Mouse (Mus musculus): Measurements from ENCODE around the gene Tyrobp. TPM values are rescaled to one million over a fixed set of nuclear protein-coding genes. Genes with fewer than 3 reads are reported as not detected.
A peak's percentile ranks its signal among the peaks of the same experiment; 100 is the strongest.

The Tyrobp gene
- polyA plus RNA-seq (2015; fragmentation: Nextera tagmentation; extraction: Ambion mirVana): 53.5 and 63.9 TPM in 2 replicates

DNA sequence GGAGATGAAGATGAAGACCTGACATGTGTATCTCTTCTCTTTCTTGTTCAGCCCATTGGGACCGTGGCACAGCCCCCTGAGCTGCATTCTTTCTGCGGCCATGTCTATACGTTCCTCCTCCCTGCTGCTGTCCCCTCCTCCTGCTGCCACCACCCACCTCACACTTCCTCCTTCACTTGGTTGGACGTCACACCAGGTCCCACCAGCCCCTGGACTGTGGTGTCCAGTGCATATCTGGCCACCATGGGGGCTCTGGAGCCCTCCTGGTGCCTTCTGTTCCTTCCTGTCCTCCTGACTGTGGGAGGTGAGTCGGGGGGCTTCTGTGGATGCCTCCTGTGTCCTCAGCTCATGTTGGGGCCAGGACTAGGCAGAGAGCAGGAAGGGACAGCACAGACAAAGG, at the start of gene Tyrobp:
Tyrobp (plus strand) TSS at position 165 of the 400 bp plus-strand sequence.
- Histone ChIP-seq H3K9me3 (ENCODE audit: control insufficient read depth, low read length) (no peaks in the 10 kb centered on the region), H3K4me1 (replicated peaks; ENCODE audit: control insufficient read depth, insufficient read depth, low read length) (no peaks in the 10 kb centered on the region)
- ATAC-seq (ENCODE audit: low read depth): no peak

GRCm38 (mm10) chr7:30367466-30367865, 46.1 kb upstream of the Tyrobp start:
- Histone ChIP-seq H3K27ac (ENCODE audit: low read length) (no peak overlapping the region), H3K36me3 (ENCODE audit: control insufficient read depth, insufficient read depth, low read length) (no peaks in the 10 kb centered on the region), H3K4me2 (ENCODE audit: low read depth, low read length) (no peak overlapping the region), H3K27me3 (ENCODE audit: control insufficient read depth, insufficient read depth, low read depth, low read length) (no peaks in the 10 kb centered on the region), H3K9ac (ENCODE audit: low read length) (no peak overlapping the region), H3K4me3 (ENCODE audit: low read length) (no peak overlapping the region), H3K4me1 (replicated peaks; ENCODE audit: control insufficient read depth, insufficient read depth, low read length) (peaks cover 3% of the 10 kb centered on the region; the same call in 1 of the 2 replicates), H3K9me3 (ENCODE audit: control insufficient read depth, low read length) (no peaks in the 10 kb centered on the region)
- 53% methylated on average over 2 of the region's 2 CpGs for WGBS
- ATAC-seq (ENCODE audit: low read depth): no peak

More for the DNA sequence above, at the start of gene Tyrobp:
- H3K36me3 ChIP-seq (ENCODE audit: control insufficient read depth, insufficient read depth, low read length): no peaks in the 10 kb centered on the region
- H3K4me2 ChIP-seq (ENCODE audit: low read depth, low read length): no peak within 1 kb of the TSS
- H3K9ac ChIP-seq (ENCODE audit: low read length): no peak within 1 kb of the TSS
- no peak within 1 kb of the TSS for H3K4me3 ChIP-seq (ENCODE audit: low read length)
- H3K27ac ChIP-seq (ENCODE audit: low read length): no peak within 1 kb of the TSS
- 44% methylated on average over 5 of the region's 5 CpGs for WGBS
- no peaks in the 10 kb centered on the region for H3K27me3 ChIP-seq (ENCODE audit: control insufficient read depth, insufficient read depth, low read depth, low read length)

DNA sequence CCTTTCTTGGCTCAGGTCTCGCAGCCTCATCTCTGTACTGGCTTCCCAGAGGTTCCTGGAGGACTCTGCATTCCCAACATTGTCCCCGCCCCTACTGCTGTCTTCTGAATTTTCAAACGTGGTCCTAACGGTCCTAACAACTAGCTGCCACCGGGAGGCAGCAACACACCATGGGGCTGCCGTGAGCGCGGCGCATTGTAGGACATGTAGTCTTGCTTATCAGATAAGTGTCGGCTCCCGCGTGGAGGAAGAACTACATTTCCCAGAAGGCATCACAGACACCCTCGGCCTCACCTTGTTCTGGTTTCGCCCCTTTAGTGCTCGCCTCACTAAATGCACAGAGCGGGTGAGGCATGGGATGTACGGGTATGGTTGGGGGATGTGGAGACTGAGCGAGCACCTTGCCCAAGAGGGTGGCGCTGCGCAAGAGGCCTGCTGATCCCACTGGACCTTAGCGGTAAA, 40.0 kb upstream of the Tyrobp start:
- H3K27ac ChIP-seq (ENCODE audit: low read length): no peak overlapping the region
- peak overlapping the region; percentile 60 for H3K9ac ChIP-seq (ENCODE audit: low read length)
- ATAC-seq (ENCODE audit: low read depth): peak; percentile 99
- H3K4me3 ChIP-seq (ENCODE audit: low read length): peak overlapping the region; percentile 52
- H3K9me3 ChIP-seq (ENCODE audit: control insufficient read depth, low read length): no peaks in the 10 kb centered on the region
- peak overlapping the region; percentile 61 for H3K4me2 ChIP-seq (ENCODE audit: low read depth, low read length)
- H3K27me3 ChIP-seq (ENCODE audit: control insufficient read depth, insufficient read depth, low read depth, low read length): no peaks in the 10 kb centered on the region
- H3K4me1 ChIP-seq (replicated peaks; ENCODE audit: control insufficient read depth, insufficient read depth, low read length): no peaks in the 10 kb centered on the region
- no peaks in the 10 kb centered on the region for H3K36me3 ChIP-seq (ENCODE audit: control insufficient read depth, insufficient read depth, low read length)
- whole genome bisulfite sequencing: under 1% methylated on average over 21 of the region's 21 CpGs

GRCm38 (mm10) chr7:30380061-30380460, 33.5 kb upstream of the Tyrobp start:
- H3K27ac ChIP-seq (ENCODE audit: low read length): no peak overlapping the region
- H3K9ac ChIP-seq (ENCODE audit: low read length): no peak overlapping the region
- H3K9me3 ChIP-seq (ENCODE audit: control insufficient read depth, low read length): no peaks in the 10 kb centered on the region
- H3K27me3 ChIP-seq (ENCODE audit: control insufficient read depth, insufficient read depth, low read depth, low read length): no peaks in the 10 kb centered on the region; the same call in 1 of the 2 replicates
- ATAC-seq (ENCODE audit: low read depth): no peak
- no peaks in the 10 kb centered on the region for H3K36me3 ChIP-seq (ENCODE audit: control insufficient read depth, insufficient read depth, low read length)
- no peak overlapping the region for H3K4me2 ChIP-seq (ENCODE audit: low read depth, low read length)
- no peak overlapping the region for H3K4me3 ChIP-seq (ENCODE audit: low read length)
- 49% methylated on average over 5 of the region's 5 CpGs for WGBS
- no peaks in the 10 kb centered on the region for H3K4me1 ChIP-seq (replicated peaks; ENCODE audit: control insufficient read depth, insufficient read depth, low read length)

DNA sequence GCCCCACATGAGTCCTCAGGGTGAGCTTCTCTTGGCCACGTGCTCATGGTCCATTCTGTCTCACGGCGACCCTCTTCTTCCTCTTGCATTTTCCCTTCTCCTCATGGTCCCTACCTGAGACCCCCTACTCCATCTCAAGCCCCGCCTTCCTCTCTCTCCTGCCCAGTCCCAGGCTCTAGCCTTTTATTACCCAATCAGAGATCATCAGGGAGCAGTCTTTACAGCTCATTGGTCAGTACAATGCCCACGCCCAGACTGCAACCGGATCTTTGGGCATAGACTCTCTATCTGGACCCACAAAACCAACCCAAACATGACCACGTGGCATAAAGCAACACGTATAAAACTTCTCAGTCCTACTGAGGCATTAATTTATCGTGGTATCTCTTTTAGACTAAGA, 29.5 kb upstream of the Tyrobp start:
- no peak overlapping the region for H3K4me3 ChIP-seq (ENCODE audit: low read length)
- no peak overlapping the region for H3K27ac ChIP-seq (ENCODE audit: low read length)
- no peak for ATAC-seq (ENCODE audit: low read depth)
- H3K4me1 ChIP-seq (replicated peaks; ENCODE audit: control insufficient read depth, insufficient read depth, low read length): no peaks in the 10 kb centered on the region
- no peaks in the 10 kb centered on the region for H3K27me3 ChIP-seq (ENCODE audit: control insufficient read depth, insufficient read depth, low read depth, low read length)
- no peaks in the 10 kb centered on the region for H3K36me3 ChIP-seq (ENCODE audit: control insufficient read depth, insufficient read depth, low read length)
- H3K9me3 ChIP-seq (ENCODE audit: control insufficient read depth, low read length): no peaks in the 10 kb centered on the region
- no peak overlapping the region for H3K4me2 ChIP-seq (ENCODE audit: low read depth, low read length)
- no peak overlapping the region for H3K9ac ChIP-seq (ENCODE audit: low read length)
- WGBS: 83% methylated on average over 9 of the region's 9 CpGs

- no peaks in the 10 kb centered on the region for H3K27me3 ChIP-seq (ENCODE audit: control insufficient read depth, insufficient read depth, low read depth, low read length)
- H3K4me3 ChIP-seq (ENCODE audit: low read length): no peak overlapping the region
- no peaks in the 10 kb centered on the region for H3K36me3 ChIP-seq (ENCODE audit: control insufficient read depth, insufficient read depth, low read length)
- H3K4me2 ChIP-seq (ENCODE audit: low read depth, low read length): no peak overlapping the region
- H3K27ac ChIP-seq (ENCODE audit: low read length): no peak overlapping the region
- WGBS: 61% methylated on average over 4 of the region's 4 CpGs
- no peak for ATAC-seq (ENCODE audit: low read depth)
- no peak overlapping the region for H3K9ac ChIP-seq (ENCODE audit: low read length)
- no peaks in the 10 kb centered on the region for H3K4me1 ChIP-seq (replicated peaks; ENCODE audit: control insufficient read depth, insufficient read depth, low read length)
- no peaks in the 10 kb centered on the region for H3K9me3 ChIP-seq (ENCODE audit: control insufficient read depth, low read length)
Measured at GRCm38 (mm10) chr7:30392746-30393520, 20.6 kb upstream of the Tyrobp start.

- H3K9ac ChIP-seq (ENCODE audit: low read length): no peak overlapping the region
- WGBS: 79% methylated on average over 4 of the region's 4 CpGs
- H3K4me3 ChIP-seq (ENCODE audit: low read length): no peak overlapping the region
- no peaks in the 10 kb centered on the region for H3K27me3 ChIP-seq (ENCODE audit: control insufficient read depth, insufficient read depth, low read depth, low read length)
- no peak overlapping the region for H3K4me2 ChIP-seq (ENCODE audit: low read depth, low read length)
- no peaks in the 10 kb centered on the region for H3K4me1 ChIP-seq (replicated peaks; ENCODE audit: control insufficient read depth, insufficient read depth, low read length)
- peak overlapping the region; percentile 65 for H3K27ac ChIP-seq (ENCODE audit: low read length)
- ATAC-seq (ENCODE audit: low read depth): no peak
- no peaks in the 10 kb centered on the region for H3K36me3 ChIP-seq (ENCODE audit: control insufficient read depth, insufficient read depth, low read length)
- no peaks in the 10 kb centered on the region for H3K9me3 ChIP-seq (ENCODE audit: control insufficient read depth, low read length)
Measured at GRCm38 (mm10) chr7:30393631-30394030, 19.9 kb upstream of the Tyrobp start.

- ATAC-seq (ENCODE audit: low read depth): peak; percentile 84
- Histone ChIP-seq H3K36me3 (ENCODE audit: control insufficient read depth, insufficient read depth, low read length) (no peaks in the 10 kb centered on the region), H3K9me3 (ENCODE audit: control insufficient read depth, low read length) (no peaks in the 10 kb centered on the region), H3K4me2 (ENCODE audit: low read depth, low read length) (no peak overlapping the region), H3K4me1 (replicated peaks; ENCODE audit: control insufficient read depth, insufficient read depth, low read length) (no peaks in the 10 kb centered on the region), H3K27me3 (ENCODE audit: control insufficient read depth, insufficient read depth, low read depth, low read length) (no peaks in the 10 kb centered on the region), H3K4me3 (ENCODE audit: low read length) (no peak overlapping the region), H3K27ac (ENCODE audit: low read length) (peak overlapping the region; percentile 65), H3K9ac (ENCODE audit: low read length) (no peak overlapping the region)
- WGBS: 35% methylated on average over 11 of the region's 11 CpGs
Measured at GRCm38 (mm10) chr7:30394379-30394778, 19.2 kb upstream of the Tyrobp start.

DNA sequence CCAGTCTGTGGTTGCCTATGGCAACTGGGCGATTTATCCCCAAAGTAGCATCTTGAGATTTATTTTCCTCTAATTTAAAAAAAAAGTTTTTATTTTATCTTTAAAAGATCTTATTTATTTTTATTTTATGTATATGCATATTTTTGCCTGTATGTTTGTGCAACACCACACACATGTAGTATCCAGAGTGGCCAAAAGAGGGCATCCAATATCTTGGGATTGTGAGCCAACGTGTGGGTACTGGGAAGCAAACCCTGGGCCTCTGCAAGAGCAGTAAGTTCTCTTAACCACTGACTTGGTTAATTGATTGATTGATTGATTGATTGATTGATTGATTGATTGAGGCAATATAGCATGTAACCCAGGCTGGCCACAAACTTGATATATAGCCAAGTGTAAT, 18.7 kb upstream of the Tyrobp start:
- ATAC-seq (ENCODE audit: low read depth): no peak
- H3K9me3 ChIP-seq (ENCODE audit: control insufficient read depth, low read length): no peaks in the 10 kb centered on the region
- peak overlapping the region; percentile 50 for H3K27ac ChIP-seq (ENCODE audit: low read length)
- H3K27me3 ChIP-seq (ENCODE audit: control insufficient read depth, insufficient read depth, low read depth, low read length): no peaks in the 10 kb centered on the region
- H3K36me3 ChIP-seq (ENCODE audit: control insufficient read depth, insufficient read depth, low read length): no peaks in the 10 kb centered on the region
- H3K4me2 ChIP-seq (ENCODE audit: low read depth, low read length): no peak overlapping the region
- no peaks in the 10 kb centered on the region for H3K4me1 ChIP-seq (replicated peaks; ENCODE audit: control insufficient read depth, insufficient read depth, low read length)
- 33% methylated on average over 2 of the region's 2 CpGs for WGBS
- H3K9ac ChIP-seq (ENCODE audit: low read length): no peak overlapping the region
- H3K4me3 ChIP-seq (ENCODE audit: low read length): no peak overlapping the region

Measured in lung, embryonic 16.5 days (tissue).